Mouse (Mus musculus) lung, postnatal 36 days (tissue): ENCODE measurements at regions not wholly inside any gene's neighbourhood (a gene's known extent, or its start where the extent isn't known, plus 50 kb on each side); places are given as distances from the start of the nearest gene placed in this dataset.
A peak's percentile ranks its signal among the peaks of the same experiment; 100 is the strongest.

Experiments used
- DNase-seq: peaks from one replicate; pipeline ENCODE4 v3.0.0; 2022; ENCODE audit warnings: mixed read lengths

DNA sequence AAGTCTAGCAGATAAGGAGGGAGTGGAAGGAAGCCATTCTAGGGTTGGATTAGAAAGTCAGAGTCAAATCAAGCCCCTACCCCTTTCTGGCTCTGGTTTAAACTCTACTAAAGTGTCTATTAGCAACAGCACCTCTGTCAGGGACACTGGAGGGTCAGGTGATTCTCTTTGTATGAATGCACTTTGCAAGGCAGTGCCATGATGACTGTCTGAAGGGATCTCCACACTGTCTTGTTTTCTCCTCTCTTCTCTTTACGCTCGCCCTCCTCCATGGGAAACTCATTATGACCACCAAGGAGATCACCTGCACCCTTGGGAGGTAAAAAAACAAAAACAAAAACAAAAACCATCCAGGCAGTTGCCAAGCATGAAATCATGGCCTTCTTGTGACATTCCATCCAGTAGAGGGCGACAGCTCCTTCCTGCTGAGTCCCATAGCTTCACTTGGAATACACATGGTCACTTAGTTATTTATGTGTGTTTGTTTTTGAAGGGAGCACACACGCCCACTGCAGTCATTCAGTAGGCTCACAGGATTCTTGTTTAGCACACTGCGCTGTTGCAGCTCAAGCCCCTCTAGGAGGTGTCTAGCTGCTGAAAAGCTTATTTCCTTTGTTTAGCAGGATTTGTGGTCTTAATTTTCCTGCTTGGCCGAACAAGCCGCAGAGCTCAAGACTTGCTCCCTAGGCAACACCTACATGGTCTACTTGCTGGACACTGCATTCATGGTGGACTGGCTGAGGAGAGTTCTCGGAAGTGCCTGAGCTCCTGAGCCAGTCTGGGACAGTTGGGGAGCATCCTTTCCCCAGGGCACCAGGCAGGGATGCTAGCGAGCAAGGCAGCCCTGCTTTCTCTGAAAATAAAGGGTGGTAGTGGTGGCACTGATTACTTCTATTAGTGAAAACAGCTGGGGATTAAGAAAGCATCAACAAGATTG lies 195.2 kb upstream of the Bmper start:
- DNase-seq = peak; percentile 81

DNA sequence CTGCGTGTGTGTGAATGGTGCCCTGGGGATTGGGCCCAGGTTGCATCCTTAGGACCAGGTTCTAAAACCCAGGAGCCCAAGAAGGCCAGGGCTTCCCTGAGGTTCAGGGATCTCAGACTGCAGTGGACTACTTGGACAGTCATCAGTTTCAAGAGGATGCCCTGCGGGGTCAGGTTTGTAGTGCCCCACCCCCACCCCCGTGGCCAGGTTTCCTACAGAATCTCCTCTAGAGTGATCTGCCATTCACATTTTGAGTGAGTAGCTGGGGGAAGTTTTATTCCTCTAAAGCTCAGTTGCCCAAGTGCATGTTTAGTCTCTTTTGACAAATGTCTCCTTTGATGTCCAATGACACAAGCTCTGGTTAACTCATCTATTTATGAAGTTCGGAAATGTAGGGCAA lies 193.5 kb upstream of the Bmper start:
- no peak for DNase-seq

- peak; percentile 39 for DNase-seq
Measured at GRCm38 (mm10) chr9:23030138-23030537, 192.7 kb upstream of the Bmper start.

GRCm38 (mm10) chr9:23030546-23030945 lies 192.3 kb upstream of the Bmper start:
- no peak for DNase-seq

DNA sequence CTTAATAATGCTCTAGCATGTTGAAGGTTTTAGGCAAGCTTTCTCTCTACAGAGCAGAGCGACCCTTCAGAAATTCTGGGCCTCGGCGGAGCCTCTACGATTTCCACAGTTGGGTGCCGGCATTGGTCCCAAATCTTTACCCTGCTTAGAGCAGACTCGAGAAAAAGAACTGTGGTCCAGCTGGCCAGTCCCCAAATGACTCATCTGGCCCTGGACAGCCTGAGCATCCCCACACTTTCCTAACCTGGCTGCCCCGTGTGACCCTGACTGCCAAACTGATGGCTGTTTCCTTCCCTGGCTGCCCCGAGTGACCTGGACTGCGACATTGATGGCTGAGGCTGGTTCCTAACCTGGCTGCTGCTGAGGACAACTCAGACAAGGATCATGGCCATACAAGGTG lies 191.0 kb upstream of the Bmper start:
- DNase-seq = no peak

DNA sequence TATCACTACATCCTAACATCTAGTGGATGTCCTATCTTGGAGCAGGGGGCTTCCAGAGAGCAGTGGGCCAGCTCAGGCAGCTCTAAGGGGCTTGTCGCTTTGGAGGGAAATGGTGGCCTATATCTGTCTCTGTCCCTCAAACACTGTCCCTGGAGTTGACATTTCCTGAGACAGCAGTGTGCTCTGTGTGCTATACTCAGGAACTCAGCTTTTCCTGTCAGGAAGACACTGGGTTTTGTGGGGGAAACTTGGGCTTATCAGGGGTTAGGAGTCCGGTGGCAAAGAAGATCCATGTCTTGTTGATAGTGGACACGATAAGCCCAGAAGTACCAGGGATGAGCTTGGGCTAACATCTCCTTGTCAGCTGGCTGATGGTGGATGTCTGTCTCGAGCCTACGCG lies 187.6 kb upstream of the Bmper start:
- no peak for DNase-seq

- no peak for DNase-seq
Measured at GRCm38 (mm10) chr9:23035901-23036610, 186.8 kb upstream of the Bmper start.

- no peak for DNase-seq
Measured at GRCm38 (mm10) chr9:23037513-23037914, 185.4 kb upstream of the Bmper start.

DNA sequence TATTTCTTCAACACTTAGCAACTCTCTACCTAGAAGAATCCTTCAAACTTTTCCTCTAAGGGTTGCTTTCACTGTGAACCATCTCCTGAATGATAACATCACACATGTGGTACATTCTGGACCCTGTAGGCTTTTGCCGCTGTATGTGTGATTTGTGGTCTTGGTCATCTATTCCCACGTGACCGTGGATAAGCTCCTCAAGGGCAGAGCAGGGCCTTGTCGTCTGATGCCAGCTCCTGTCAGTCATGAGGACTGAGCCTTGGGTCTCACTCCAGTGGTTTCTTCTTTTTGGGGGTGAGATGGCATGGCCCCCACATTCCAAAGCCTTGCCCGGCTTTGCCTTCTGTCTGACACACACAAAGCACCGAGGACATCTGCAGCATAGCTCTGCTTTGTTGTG lies 183.3 kb upstream of the Bmper start:
- no peak for DNase-seq

- no peak for DNase-seq
Measured at GRCm38 (mm10) chr9:23041025-23041424, 181.9 kb upstream of the Bmper start.

DNA sequence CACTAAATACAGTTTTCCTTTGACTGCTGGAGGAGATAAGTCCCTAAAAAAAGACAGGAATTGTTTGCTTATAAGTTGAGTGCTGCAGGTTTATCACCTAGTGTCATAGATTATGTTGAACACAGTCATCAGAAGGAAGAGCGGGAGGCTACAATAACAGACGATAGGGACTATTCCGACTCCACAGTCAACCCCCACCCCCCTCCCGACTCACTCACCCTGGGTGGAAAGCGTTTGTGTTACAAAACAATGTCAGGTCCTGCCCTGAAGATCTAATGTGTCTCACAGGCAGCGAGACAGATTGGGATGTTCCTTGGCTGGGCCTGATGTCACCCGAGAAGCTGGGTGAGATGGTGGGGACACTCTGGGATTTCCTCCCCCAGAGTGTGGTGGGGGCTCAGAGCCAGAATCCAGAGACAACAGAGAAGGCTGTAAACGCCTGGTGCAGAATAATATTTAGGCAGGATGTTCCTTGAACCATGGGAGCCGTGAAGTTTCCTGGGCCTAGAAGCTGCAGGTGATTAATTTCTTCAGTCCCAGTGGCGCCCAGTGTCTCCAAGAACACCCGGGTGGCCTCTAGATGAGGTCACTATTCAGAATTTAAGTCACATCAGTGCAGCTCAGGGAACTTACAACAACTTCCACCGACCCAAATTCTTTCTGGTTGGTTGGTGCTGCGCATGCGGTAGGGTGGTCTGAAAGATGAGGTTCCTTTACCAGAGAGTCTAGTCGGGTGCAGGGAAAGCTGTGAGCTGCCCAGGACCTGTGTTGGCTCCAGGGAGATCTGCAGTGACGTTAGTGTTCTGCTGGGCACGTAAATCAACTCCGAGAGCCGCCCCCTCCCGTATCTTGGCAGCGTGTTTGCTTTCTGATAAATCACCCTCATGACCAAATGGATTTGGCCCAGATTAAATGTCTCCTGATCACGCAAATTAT lies 181.1 kb upstream of the Bmper start:
- DNase-seq = no peak

DNA sequence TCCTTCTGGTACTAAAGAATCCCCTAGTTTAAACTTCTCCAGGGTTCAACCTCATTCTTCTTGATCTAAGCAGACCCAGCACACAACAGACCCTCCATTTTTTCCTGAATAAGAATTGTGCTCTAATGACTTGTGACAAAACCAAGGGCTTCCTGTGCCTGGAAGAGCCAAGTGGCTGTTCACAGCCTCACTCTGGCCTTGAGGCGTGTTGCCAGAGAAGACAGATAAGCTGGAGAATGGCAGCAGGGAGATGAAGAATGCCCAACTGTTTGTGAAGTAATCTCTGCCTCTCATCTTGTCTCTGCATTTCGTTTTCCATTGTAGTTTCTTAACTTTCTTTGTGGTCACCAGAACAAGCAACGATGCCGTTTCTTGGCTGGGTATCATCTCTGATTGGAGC lies 179.9 kb upstream of the Bmper start:
- DNase-seq = no peak

DNA sequence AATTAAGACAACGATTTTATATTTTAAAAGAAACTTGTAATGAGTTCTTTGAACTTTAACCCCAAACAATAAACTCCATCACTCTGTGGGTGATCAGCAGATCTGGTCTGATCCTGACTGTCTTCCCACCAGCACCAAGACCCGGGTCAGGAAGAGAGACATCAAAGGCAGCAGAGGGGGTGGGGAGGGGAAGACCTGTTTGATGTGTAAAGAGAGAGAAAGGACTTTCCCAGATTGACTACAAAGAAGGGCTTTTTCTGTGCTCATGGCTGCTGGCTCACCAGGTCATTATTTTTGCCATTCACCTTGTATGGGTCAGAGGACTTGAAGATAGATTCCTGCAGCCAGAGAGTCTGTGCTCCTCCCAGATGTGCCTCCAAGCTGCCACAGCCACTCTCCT lies 177.4 kb upstream of the Bmper start:
- DNase-seq = no peak

DNA sequence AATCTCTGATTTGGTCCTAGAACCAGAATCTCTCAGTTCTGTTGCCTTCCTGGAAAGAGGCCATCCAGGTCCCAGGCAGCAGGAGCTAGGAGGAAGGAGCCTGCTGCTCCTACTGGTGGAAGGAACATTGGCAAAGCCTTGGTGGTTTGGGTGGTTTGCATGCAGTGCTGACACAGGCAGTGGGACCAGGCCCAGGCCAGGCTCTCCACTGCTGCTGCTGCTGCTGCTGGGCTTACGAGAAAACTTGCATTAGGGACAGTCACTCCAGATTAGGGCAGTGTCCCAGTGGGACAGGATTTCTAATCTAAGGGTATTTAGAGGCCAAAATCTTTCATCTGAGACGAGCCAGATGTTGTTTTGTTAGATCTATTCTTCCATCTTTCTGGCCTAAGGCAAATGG lies 172.1 kb upstream of the Bmper start:
- no peak for DNase-seq

DNA sequence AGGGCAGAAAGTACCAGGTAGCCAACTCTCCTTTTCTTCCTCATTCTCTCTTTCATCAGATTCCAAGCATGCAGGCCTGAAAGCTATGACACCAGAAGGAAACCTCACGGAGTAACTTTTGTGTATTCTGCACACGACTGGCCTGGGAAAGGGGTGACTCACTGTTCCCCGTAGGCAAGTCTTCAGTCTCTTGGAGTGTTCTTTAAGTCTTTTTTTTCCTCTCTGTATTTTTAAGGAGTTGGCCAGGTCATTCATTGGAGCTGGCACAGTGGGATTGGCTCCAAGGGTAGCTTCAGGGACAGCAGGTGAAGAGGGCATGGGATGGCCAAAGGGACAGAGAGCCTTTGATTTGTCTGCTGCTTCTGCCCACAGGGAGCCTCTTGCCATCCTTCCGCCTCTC lies 163.3 kb upstream of the Bmper start:
- no peak for DNase-seq

DNA sequence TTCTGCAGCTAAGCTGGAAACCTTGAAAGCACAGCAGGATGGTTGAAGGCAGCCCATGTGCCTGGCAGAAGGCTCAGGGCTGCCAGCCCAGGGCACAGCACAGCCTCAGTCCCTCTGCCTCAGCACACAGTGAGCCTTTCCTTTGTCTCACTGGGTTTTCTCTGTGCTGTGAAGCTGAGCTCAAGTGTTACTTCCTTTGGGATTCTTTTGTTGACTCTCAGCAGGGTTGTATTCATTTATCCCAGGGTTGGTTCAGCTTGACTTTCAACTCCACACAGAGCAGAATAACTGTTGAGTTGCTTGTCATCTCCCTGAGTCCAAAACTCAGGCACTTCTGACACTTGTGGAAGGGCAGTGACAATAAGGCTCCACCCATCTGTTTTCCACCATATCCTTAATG lies 162.3 kb upstream of the Bmper start:
- DNase-seq = no peak

DNA sequence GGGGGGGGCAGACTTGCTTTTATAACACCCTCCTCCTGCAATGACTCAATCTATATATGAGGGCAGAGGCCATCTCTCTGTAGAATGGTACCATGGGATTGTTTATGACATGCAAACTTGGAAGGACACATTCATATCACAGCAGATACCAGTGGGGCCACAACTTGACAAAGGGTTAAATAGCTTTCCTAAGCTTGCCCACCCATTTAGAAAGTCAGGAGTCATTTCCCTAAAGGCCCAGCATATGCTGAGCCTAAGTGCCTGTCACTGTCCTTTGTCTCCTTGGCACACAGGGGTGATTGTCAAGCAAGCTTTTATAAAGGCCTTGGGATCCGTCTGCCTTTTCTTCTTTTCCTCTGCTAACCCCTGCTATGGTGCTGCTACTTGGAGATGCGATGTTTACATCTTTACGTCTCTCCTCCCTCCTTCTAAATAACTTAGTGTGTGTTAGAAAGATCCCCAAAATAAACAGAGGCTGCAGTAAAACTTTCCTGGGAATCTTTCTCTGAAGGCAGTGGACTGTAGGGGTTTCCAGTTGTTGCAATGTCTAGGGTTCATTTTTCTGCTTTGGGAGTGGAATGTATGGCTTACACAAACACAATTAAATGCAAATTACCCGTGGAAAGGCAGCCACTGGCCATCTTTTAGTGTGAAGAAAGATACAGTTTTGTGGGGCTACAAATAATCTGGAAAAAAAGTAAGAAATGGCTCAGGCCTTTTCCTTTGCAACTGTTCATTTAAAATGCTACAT lies 161.5 kb upstream of the Bmper start:
- DNase-seq = no peak

- DNase-seq = no peak
Measured at GRCm38 (mm10) chr9:23062057-23062655, 160.7 kb upstream of the Bmper start.

DNA sequence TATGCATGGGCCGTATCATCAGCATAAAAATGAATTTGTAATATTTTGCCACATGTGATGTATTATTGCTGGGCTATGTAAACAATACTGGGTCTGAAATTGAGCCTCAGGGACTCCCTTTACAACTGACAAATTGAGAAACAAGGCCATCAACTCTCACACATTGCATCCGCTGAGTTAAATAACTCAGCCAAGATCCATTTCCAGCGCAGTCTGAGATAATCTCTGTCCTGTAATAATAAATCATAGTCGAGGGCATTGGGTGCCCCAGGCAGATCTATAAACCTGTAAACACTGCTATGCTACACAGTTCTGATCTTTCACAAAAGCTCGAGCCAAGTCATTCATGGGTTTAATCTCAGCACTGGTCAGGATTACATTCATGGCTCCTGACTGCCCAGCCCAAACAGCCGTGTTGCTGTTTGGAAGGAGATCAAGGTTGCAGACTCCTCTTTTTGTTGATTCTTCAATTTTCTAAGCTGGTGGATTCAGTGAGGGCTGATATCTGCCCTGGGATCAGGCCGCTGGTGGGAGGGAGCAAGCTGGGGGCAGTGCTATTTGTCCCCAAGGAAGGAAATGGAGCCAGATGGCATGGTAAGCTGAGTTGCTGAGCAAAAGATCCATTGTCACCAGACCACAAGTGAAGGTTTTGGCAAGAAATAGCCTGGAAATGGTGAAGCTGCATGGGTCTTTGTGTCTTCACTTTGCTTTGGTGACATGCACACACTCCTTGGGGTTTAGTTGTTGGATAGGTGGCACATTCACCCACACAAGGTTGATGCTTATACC lies 160.0 kb upstream of the Bmper start:
- DNase-seq = no peak

GRCm38 (mm10) chr9:23064001-23064400 lies 158.9 kb upstream of the Bmper start:
- peak; percentile 17 for DNase-seq

DNA sequence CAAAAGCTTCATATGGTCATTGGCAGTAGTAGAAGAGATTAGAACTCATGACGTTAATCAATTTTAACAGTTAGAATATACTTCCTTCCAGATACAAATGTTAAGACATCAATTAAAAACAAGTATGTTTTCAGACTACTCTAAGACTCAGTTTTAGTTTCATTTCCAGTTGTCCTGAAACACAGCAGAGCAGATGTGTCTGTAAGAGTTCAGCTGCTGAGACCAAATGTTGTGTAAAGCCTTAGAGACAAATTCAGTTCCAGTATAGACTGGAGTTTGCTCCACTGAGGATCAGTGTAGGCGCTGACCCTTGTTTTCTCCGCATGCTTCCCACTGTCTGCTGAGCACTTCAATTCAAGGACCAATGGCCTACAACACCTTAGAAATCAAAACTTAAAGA lies 158.1 kb upstream of the Bmper start:
- no peak for DNase-seq
